Mouse (Mus musculus) testis, adult 2 months (tissue): ENCODE results near the gene P2rx6. TPM values are rescaled to one million over a fixed set of nuclear protein-coding genes. Genes with fewer than 3 reads are reported as not detected.
A peak's percentile ranks its signal among the peaks of the same experiment; 100 is the strongest.
"Not testable (repeated sequence)": the region's sequence is repeated elsewhere in the genome, so short reads cannot be mapped to it uniquely, and the experiment has no call there.

Experiments
- H3K27ac ChIP-seq: fragments of 200-500 bp; 2 replicates; pipeline ENCODE4 v1.5.1; 2012; ENCODE audit warnings: low read depth, low read length; ENCODE audit not compliant: control insufficient read depth, insufficient read depth
- H3K27me3 ChIP-seq: fragments of 200-500 bp; 2 replicates; pipeline ENCODE4 v1.6.1; 2012; ENCODE audit warnings: mild to moderate bottlenecking, low read length, moderate library complexity; ENCODE audit not compliant: control insufficient read depth, insufficient read depth
- H3K36me3 ChIP-seq: fragments of 200-500 bp; 2 replicates; pipeline ENCODE4 v1.6.1; 2012; ENCODE audit warnings: mild to moderate bottlenecking, low read length; ENCODE audit not compliant: control insufficient read depth, insufficient read depth
- H3K4me1 ChIP-seq: fragments of 200-500 bp; 2 replicates; pipeline ENCODE4 v1.6.1; 2012; ENCODE audit warnings: low read length; ENCODE audit not compliant: control insufficient read depth, insufficient read depth
- H3K4me3 ChIP-seq: fragments of 200-500 bp; 2 replicates; pipeline ENCODE4 v1.5.1; 2012; ENCODE audit warnings: low read depth, mild to moderate bottlenecking, low read length, moderate library complexity, mixed read lengths; ENCODE audit not compliant: control insufficient read depth
- CTCF ChIP-seq: fragments of 200-500 bp; IDR thresholded peaks from 2 replicates; pipeline ENCODE4 v1.5.1; 2012; ENCODE audit warnings: low read depth, mild to moderate bottlenecking, inconsistent platforms, low read length, moderate library complexity; ENCODE audit not compliant: control insufficient read depth, insufficient read depth, insufficient replicate concordance
- POLR2A ChIP-seq: fragments of 200-500 bp; IDR thresholded peaks from 2 replicates; pipeline ENCODE4 v1.6.1; 2012; ENCODE audit warnings: low read depth, mild to moderate bottlenecking, inconsistent platforms, low read length, moderate library complexity; ENCODE audit not compliant: control insufficient read depth
- polyA plus RNA-seq: library from polyadenylated mRNA; depleted of rRNA; stranded (reverse); fragments of >200 nt; gene quantifications from 2 replicates; pipeline ENCODE4 v1.2.3, GENCODE M21; 2012

Gene P2rx6
- polyA plus RNA-seq, 1 experiment, result 0.73 TPM

DNA sequence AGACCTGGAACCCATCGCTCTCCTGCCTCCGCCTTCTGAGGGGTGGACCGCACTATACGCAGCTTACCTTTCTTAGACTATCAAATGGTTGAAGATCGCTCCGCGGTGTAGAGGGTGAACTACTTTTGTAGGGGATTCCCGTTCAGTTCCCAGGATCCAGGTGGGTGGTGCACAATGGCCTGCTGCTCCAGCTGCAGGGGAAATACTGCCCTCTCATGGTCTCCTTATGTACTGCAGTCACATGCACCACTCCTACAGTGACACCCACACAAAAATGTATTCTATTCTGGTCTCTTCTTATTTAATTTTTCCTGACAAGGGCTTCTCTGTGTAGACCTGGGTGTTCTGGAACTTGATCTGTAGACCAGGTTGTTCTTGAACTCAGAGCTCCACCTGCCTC is 21.4 kb downstream of the P2rx6 start, which contains the start of gene Slc7a4:
Gene Slc7a4 (minus strand): TSS at position 151 of the 400 bp plus-strand sequence.
- Histone ChIP-seq H3K27ac (peak within 1 kb of the TSS; percentile 77), H3K27me3 (no peaks in the 10 kb centered on the region), H3K36me3 (no peaks in the 10 kb centered on the region), H3K4me3 (peak within 1 kb of the TSS; percentile 12), H3K4me1 (peaks cover 2% of the 10 kb centered on the region)
- TF ChIP-seq CTCF (peak; percentile 84; the same call in 1 of the 2 replicates), POLR2A (no peak)

DNA sequence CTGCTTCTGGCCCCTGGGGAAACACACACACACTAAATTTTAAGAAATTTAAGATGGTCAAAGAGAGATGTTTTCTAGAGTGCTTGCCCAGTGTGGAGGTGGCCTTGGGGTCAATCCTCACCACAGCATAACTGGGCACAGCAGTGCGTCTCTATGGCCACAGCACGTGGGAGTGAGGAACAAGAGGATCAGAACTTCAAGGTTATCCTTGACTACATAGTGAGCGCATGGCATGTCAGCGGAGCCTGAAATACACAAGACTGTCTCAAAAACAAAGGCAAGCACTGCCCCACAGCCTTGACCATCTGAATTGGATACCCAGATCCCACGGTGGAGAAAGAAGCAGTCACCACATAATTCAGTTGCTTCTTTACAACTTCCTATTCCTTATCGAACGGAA is 22.9 kb downstream of the P2rx6 start:
- no peak for TF ChIP-seq CTCF
- TF ChIP-seq POLR2A, result no peak

DNA sequence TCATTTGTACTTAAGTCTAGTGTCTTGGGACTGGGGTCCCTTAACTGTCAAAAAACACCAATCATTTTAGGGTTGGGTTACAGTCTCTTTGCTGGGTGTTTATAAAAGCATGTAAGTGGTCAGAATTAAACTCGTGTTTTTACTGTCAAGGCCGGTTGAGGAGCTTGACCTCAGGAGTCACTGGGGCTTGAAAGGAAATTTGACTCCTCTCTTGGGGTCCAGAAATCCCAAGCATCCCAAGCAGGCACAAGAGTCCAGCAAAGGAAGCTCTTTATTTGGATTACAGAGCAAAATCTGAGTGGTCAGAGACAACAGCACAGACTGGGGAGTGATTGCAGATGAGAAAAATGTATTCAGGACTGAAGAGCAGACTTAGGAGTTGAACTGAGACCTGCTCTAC is 29.0 kb downstream of the P2rx6 start:
- Histone ChIP-seq H3K36me3 (no peaks in the 10 kb centered on the region), H3K4me1 (no peaks in the 10 kb centered on the region), H3K27me3 (no peaks in the 10 kb centered on the region), H3K27ac (no peak overlapping the region), H3K4me3 (no peak overlapping the region)
- TF ChIP-seq CTCF (no peak), POLR2A (no peak)

More for the DNA sequence above, 22.9 kb downstream of the P2rx6 start:
- Histone ChIP-seq H3K27ac (peak overlapping the region; percentile 74), H3K27me3 (no peaks in the 10 kb centered on the region), H3K36me3 (no peaks in the 10 kb centered on the region), H3K4me1 (peaks cover 2% of the 10 kb centered on the region), H3K4me3 (no peak overlapping the region)

DNA sequence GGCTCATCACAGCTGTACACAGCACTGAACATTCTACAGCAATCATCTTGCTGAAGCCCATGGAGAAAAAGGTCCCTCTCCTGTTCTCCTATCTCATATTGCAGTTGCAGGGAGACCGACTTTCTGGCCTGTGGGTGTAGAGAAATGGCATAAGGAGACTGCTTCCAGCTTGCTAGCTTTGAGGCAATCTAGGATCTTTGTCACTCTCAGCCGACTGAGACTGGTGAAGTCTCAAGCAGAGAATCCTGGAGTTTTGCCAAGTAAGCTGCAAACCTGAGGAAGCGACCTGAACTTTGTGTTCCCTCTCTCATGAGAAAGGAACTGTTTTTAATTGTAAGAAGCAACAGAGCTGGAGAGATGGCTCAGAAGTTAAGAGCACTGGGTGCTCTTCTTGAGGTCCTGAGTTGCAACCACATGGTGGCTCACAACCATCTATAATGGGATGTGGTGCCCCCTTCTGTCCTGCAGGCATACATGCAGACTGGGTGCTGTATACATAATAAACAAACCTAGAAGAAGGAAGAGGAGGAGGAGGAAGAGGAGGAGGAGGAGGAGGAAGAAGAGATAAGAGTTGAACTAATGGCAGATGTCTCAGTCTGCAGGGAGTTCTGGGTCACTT is 39.4 kb downstream of the P2rx6 start:
- Histone ChIP-seq H3K27me3 (no peaks in the 10 kb centered on the region), H3K27ac (no peak overlapping the region), H3K4me1 (no peaks in the 10 kb centered on the region), H3K36me3 (no peaks in the 10 kb centered on the region), H3K4me3 (no peak overlapping the region)
- TF ChIP-seq CTCF, result peak; percentile 10; the same call in 1 of the 2 replicates
- no peak for TF ChIP-seq POLR2A

DNA sequence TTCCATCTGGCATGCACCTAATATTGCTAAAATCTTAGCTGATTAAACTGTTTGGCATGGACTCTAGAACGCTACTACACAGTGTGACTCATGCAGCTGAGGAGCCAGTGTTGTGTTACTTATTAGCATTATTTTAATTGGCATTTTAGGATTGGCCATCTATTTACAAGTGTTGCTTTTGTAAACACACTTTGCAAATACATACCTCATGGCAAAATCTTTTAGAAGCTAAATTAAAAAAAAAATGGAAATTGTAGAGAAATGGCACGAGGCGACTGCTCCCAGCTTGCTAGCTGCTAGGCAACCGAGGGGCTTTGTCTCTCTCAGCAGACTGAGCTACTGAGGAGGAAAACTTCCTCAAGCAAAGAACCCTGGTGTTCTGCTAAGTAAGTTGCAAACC is 43.3 kb downstream of the P2rx6 start:
- TF ChIP-seq POLR2A, result no peak
- TF ChIP-seq CTCF, result no peak
- H3K4me3 ChIP-seq, result no peak overlapping the region
- no peaks in the 10 kb centered on the region for H3K36me3 ChIP-seq

DNA sequence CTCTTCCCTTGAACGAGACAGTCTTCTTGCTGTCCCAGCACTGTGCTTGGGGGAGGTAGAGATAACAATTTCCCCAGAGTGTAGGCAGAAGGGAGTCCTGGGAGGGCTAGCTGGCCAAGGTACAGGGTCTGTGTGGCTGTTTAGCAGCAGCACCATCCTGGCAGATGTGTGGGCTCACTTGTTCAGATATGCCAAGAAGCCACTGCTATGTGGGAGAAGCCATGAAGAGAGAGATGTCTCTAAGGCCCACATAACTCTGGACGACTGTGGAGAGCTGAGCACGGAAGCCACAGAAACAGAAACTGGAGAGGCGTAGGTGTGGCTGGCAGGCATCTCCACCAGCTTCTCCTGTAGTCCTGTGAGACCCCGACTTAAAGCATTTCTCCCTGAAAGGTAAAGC is 44.0 kb downstream of the P2rx6 start:
- Histone ChIP-seq H3K36me3 (no peaks in the 10 kb centered on the region), H3K27ac (no peak overlapping the region), H3K4me1 (no peaks in the 10 kb centered on the region), H3K4me3 (no peak overlapping the region), H3K27me3 (no peaks in the 10 kb centered on the region)
- TF ChIP-seq CTCF, result no peak
- no peak for TF ChIP-seq POLR2A

More for the DNA sequence above, 43.3 kb downstream of the P2rx6 start:
- H3K27me3 ChIP-seq, result no peaks in the 10 kb centered on the region
- H3K27ac ChIP-seq, result no peak overlapping the region
- no peaks in the 10 kb centered on the region for H3K4me1 ChIP-seq

- H3K27ac ChIP-seq, result no peak overlapping the region
- TF ChIP-seq CTCF (no peak), POLR2A (no peak)
- H3K4me3 ChIP-seq, result no peak overlapping the region
- no peaks in the 10 kb centered on the region for H3K4me1 ChIP-seq
- H3K27me3 ChIP-seq, result no peaks in the 10 kb centered on the region
- no peaks in the 10 kb centered on the region for H3K36me3 ChIP-seq
Observed at GRCm38 (mm10) chr16:17611383-17611782, 49.7 kb downstream of the P2rx6 start.

- H3K4me3 ChIP-seq, H3K36me3 ChIP-seq, H3K4me1 ChIP-seq, H3K27me3 ChIP-seq, H3K27ac ChIP-seq: not testable (repeated sequence)
Observed at GRCm38 (mm10) chr16:17614740-17615139, 53.1 kb downstream of the P2rx6 start.
